Mouse (Mus musculus): ENCODE results near the gene Slc22a14. TPM values are rescaled to one million over a fixed set of nuclear protein-coding genes. Genes with fewer than 3 reads are reported as not detected.

The Slc22a14 gene
- polyA plus RNA-seq, 1 experiment = 379 TPM

DNA sequence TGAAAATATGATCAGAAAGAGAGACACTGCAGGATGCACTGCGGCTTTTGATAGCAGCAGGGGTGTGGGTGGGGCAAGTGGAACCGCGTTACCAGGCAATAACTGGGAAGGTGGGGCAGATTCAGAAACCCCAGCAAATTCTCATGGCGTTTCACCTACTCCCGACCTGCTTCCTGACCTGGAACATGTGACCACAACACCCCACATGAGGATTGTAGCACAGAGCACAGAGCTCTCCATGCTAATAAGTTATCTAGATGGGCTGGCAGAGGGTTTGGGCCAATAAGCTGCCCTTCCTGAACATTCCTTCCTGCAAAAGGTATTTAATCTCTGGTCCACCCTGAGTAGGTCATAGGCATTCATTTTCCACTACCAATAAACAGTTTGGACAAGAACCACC lies 234.7 kb downstream of the Slc22a14 start:
- Histone ChIP-seq H3K27me3 (ENCODE audit: control insufficient read depth, insufficient read depth, low read length) (no peaks in the 10 kb centered on the region), H3K4me3 (ENCODE audit: control insufficient read depth, low read depth, low read length) (no peak overlapping the region), H3K4me1 (ENCODE audit: control insufficient read depth, insufficient read depth, low read length) (no peaks in the 10 kb centered on the region), H3K27ac (ENCODE audit: control insufficient read depth, insufficient read depth, low read depth, low read length) (no peak overlapping the region), H3K36me3 (ENCODE audit: control insufficient read depth, insufficient read depth, low read length) (no peaks in the 10 kb centered on the region; the same call in 1 of the 2 replicates)
- TF ChIP-seq CTCF (IDR thresholded peaks at IDR 0.05; ENCODE audit: control insufficient read depth, insufficient read depth, insufficient replicate concordance, low read depth, low read length) = no peak
- TF ChIP-seq POLR2A (IDR thresholded peaks at IDR 0.05; ENCODE audit: control insufficient read depth, low read depth, low read length) = no peak

DNA sequence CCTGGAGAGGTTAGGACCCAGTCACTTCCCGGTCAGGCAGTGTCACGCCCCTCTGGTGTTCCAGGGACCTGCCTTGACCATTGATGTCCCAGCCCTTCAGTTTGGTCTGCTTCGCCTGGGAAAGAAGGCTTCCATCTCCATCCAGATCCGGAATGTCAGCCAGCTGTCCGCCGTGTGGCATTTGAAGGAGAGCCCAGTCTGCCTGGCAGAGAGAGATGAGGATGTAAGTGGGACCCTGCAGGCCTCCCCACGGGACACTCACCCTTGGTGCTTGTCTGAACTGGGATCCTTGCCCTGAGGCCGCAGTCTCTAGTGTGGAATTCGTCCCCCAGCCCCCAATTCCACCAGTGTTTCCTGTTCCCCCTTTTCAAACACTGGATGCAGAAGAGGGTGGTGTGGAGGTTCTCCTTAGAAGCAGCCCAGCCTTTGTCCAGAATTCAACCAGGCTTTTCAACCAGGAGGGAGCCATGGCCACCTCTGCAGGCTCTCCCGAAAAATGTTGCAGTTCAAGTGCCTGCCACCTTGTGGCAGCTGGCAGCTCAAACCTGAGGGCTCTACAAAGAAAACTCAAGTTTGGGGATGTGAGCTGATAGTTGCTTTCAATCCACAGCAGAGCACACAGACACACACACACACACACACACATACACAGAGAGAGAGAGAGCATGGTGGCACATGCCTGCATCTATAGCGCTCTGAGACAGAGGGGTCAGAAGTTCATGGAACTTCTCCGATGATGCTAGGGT lies 236.7 kb downstream of the Slc22a14 start:
- TF ChIP-seq POLR2A (IDR thresholded peaks at IDR 0.05; ENCODE audit: control insufficient read depth, low read depth, low read length) (no peak), CTCF (IDR thresholded peaks at IDR 0.05; ENCODE audit: control insufficient read depth, insufficient read depth, insufficient replicate concordance, low read depth, low read length) (no peak)
- no peaks in the 10 kb centered on the region; the same call in 1 of the 2 replicates for H3K36me3 ChIP-seq (ENCODE audit: control insufficient read depth, insufficient read depth, low read length)
- no peaks in the 10 kb centered on the region for H3K4me1 ChIP-seq (ENCODE audit: control insufficient read depth, insufficient read depth, low read length)
- no peak overlapping the region for H3K4me3 ChIP-seq (ENCODE audit: control insufficient read depth, low read depth, low read length)
- no peaks in the 10 kb centered on the region for H3K27me3 ChIP-seq (ENCODE audit: control insufficient read depth, insufficient read depth, low read length)
- H3K27ac ChIP-seq (ENCODE audit: control insufficient read depth, insufficient read depth, low read depth, low read length) = no peak overlapping the region

GRCm38 (mm10) chr9:119122596-119123369 lies 242.6 kb downstream of the Slc22a14 start:
- H3K27ac ChIP-seq (ENCODE audit: control insufficient read depth, insufficient read depth, low read depth, low read length) = no peak overlapping the region
- TF ChIP-seq CTCF (IDR thresholded peaks at IDR 0.05; ENCODE audit: control insufficient read depth, insufficient read depth, insufficient replicate concordance, low read depth, low read length) (no peak), POLR2A (IDR thresholded peaks at IDR 0.05; ENCODE audit: control insufficient read depth, low read depth, low read length) (no peak)
- no peak overlapping the region for H3K4me3 ChIP-seq (ENCODE audit: control insufficient read depth, low read depth, low read length)
- H3K36me3 ChIP-seq (ENCODE audit: control insufficient read depth, insufficient read depth, low read length) = no peaks in the 10 kb centered on the region; the same call in none of the 2 replicates
- no peaks in the 10 kb centered on the region for H3K4me1 ChIP-seq (ENCODE audit: control insufficient read depth, insufficient read depth, low read length)
- H3K27me3 ChIP-seq (ENCODE audit: control insufficient read depth, insufficient read depth, low read length) = no peaks in the 10 kb centered on the region

- Histone ChIP-seq H3K4me3 (ENCODE audit: control insufficient read depth, low read depth, low read length) (no peak overlapping the region), H3K27me3 (ENCODE audit: control insufficient read depth, insufficient read depth, low read length) (no peaks in the 10 kb centered on the region)
- TF ChIP-seq CTCF (IDR thresholded peaks at IDR 0.05; ENCODE audit: control insufficient read depth, insufficient read depth, insufficient replicate concordance, low read depth, low read length) = no peak
- TF ChIP-seq POLR2A (IDR thresholded peaks at IDR 0.05; ENCODE audit: control insufficient read depth, low read depth, low read length) = no peak
These were observed 245.2 kb downstream of the Slc22a14 start for GRCm38 (mm10) chr9:119120168-119120560.

More at GRCm38 (mm10) chr9:119120168-119120560, 245.2 kb downstream of the Slc22a14 start:
- no peak overlapping the region for H3K27ac ChIP-seq (ENCODE audit: control insufficient read depth, insufficient read depth, low read depth, low read length)
- peaks cover 1% of the 10 kb centered on the region for H3K36me3 ChIP-seq (ENCODE audit: control insufficient read depth, insufficient read depth, low read length)
- peaks cover under 1% of the 10 kb centered on the region for H3K4me1 ChIP-seq (ENCODE audit: control insufficient read depth, insufficient read depth, low read length)

Other genes starting within 250 kb of the Slc22a14 start
- 1.0 TPM in 2 replicates for gene Acaa1b, start 208.5 kb downstream of the Slc22a14 start, polyA plus RNA-seq (2012; rRNA removed)
- not detected in 2 replicates for gene Gm47289, start 206.4 kb downstream of the Slc22a14 start, polyA plus RNA-seq (2012; rRNA removed)
- gene Slc22a13, start 156.5 kb downstream of the Slc22a14 start, polyA plus RNA-seq (2012; rRNA removed) = 0.07 TPM in 1 of 2 replicates, not detected in the other
- 6.6 and 6.9 TPM in 2 replicates for gene Oxsr1, start 43.1 kb downstream of the Slc22a14 start, polyA plus RNA-seq (2012; rRNA removed)
- gene Acaa1a, start 25.9 kb downstream of the Slc22a14 start, polyA plus RNA-seq (2012; rRNA removed) = 13.7 and 15.6 TPM in 2 replicates
- gene Myd88, start 24.1 kb downstream of the Slc22a14 start, polyA plus RNA-seq (2012; rRNA removed) = 13.0 and 14.8 TPM in 2 replicates
- 6.5 and 6.9 TPM in 2 replicates for gene Xylb, start 8.2 kb downstream of the Slc22a14 start, polyA plus RNA-seq (2012; rRNA removed)
- 2.3 and 2.5 TPM in 2 replicates for gene Acvr2b, start 36.6 kb upstream of the Slc22a14 start, polyA plus RNA-seq (2012; rRNA removed)
- gene Exog, start 79.4 kb upstream of the Slc22a14 start, polyA plus RNA-seq (2012; rRNA removed) = 3.0 and 3.2 TPM in 2 replicates
- gene Scn5a, start 213.5 kb upstream of the Slc22a14 start, polyA plus RNA-seq (2012; rRNA removed) = 0.70 and 0.79 TPM in 2 replicates